Mouse (Mus musculus) ES-CJ7 (cell line): ENCODE measurements around the gene Gm17482.

Source experiments
- DNase-seq: peaks from one replicate; pipeline ENCODE4 v3.0.0; 2011; ENCODE audit warnings: low read depth, low spot score

Gm17482 gene

DNA sequence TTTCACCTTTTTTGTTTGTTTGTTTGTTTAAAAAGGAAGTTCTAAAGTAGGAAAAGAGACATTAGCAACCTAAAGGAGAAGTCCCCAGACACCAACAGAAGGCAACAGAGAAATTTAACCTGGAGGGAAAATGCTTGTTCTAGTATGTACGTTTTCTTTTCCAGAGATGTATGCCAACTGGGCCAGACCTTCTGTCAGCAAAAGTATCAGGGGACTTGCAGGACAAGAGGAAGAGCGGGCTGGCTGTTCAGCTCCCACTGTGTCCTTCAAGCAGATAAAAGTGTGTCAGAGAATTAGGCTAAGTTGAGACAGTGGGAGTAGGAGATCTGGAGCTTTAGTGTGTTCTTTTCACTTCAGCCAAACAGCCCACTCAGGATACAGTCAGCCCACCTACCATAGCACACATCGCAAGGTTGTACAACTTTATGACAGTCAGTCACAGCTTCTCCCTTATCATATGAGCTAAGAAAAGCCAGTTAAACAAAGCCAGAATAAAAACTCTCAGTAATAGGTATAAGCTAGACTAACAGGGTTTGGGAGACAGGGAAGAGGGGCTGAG lies 18.4 kb downstream of the Gm17482 start:
- DNase-seq, result no peak

- DNase-seq, result peak; percentile 15
These were observed 24.4 kb downstream of the Gm17482 start for GRCm38 (mm10) chr6:115251531-115251985.

- DNase-seq, result peak; percentile 95
These were observed 25.1 kb downstream of the Gm17482 start, which contains the start of gene Timp4 for GRCm38 (mm10) chr6:115252099-115252873. Gene Timp4, minus strand, starts transcription at chr6:115252205.

DNA sequence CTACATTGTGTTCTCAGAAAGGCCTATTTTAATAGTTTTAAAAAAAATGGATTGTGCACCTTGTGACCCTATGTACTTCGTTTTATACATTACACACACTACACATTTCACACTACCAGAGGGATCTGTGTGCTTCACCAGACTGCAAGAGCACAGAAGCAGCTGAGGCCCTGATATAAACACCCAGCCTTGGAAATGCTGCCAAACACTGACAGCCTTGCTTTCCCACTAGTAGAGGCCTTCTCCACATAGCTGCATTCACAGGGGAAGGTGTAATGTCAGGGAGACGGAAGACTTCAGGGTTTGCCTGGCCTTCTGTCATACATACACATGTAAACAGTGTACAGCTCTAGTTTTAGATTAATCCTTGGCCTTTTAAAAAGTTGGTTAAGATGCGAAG lies 28.0 kb downstream of the Gm17482 start:
- no peak for DNase-seq

DNA sequence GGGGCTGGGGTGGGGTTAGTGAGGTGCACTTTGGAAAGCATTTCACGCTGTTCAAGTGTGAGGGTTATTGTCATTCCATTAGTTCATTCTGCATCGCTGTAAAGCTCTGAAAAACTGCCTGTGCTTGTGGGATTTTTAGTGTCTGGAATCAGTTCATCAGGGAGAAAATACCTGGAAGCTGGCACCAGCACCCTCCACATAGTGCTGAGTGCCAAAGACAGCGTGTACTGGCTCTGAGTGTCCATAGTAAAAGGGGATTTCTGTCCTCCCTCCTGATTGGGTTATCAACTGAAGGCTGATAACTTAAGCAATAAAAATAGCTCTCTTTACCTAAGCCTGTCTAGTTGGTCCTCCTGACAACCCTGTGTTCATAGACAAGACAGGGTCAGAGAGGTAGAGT lies 33.4 kb downstream of the Gm17482 start:
- no peak for DNase-seq

DNA sequence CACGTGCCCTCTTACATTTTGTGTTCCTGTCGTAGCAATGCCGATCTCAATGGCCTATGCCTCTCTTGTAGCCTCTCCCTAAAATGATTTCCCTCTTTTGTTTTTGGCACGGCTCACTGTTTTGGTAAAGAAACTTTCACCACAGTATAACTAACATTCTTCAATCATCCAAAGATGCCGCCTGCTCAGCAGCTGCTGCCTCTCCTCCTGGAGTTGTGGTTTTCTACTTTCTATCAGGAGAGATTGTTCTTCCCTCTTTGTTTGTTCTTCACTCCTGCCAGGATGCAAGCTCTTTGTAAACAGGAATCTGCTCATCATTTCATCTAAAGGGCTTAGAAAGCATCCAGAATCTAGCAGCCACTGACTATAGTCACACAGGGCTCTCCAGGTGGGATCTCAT lies 39.6 kb downstream of the Gm17482 start:
- DNase-seq, result no peak

DNA sequence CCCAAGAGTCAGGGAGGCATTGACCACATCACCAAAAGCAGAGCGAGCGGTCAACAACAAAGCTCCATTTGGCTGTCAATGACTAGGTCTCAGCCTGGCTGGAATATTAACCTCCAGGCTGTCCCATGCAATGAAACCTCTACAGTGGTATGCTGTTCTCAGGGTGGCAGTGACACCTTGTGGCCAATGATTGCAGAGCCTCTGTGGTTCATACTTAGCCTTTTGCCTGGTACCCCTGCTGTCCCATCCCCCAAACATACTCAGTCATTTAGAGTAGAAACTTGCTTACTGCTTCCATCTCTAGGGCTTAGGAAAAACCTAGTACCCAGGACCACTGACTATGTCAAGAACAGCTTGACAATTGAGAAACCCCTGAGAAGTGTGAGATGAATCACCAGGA lies 40.8 kb downstream of the Gm17482 start:
- peak; percentile 66 for DNase-seq

- DNase-seq, result no peak
These were observed 41.6 kb downstream of the Gm17482 start for GRCm38 (mm10) chr6:115268551-115269385.

DNA sequence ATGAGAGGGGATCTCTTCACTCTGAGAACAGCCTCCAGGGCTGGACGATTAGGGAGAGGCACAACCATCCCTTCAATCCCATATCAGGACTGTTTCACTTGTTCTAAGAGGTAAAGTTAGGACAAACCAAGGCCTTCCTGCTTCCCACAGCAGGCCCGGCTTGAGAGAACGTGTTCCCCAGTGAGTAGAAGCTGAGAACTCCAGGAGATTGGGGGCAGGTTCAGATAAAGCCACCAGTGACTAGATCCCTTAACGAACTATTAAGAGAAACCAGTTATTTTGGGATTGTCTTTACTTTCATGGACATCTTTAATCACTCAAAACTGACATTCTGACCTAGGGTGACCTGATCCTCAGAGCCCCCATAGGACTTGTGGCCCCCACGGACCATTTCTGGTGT lies 42.4 kb downstream of the Gm17482 start:
- DNase-seq, result no peak

DNA sequence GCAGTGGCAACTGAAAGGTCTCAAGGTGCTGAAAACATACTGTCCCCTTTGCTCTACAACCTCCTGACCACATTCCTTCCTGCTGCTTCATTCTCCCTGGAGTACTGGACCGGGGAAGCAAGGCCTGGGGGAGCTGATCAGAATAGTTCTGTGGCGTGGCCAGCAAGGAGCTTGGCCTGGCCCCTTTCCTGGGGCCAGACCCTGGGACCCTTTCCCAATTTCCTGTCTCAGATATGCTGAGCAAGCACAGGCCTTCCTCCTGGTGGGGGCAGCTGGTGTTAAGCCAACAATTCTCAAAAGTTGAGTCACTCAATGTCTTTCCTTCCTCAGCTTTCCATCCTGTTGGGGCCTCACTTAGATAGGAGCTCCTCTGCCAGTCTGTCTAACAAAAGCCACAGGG lies 42.9 kb downstream of the Gm17482 start:
- DNase-seq, result no peak

DNA sequence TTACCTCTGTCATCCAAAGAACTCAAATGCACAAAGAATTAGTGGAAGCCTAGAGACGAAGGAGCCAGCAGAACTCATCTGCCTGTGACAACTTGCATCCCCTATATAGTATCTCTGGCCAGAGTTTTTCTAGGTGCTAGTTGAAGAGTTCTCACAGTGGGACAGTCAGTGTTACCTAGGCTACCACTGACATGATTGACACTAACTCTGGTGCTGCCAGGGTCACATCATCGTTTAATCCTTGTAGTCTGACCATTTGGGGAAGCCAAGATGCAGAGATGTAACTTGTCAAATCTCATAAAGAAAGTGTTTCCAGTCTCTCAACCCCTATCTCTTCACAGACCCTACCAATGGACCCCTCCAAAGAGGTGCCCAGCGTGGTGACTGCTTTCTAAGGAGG lies 44.2 kb downstream of the Gm17482 start:
- no peak for DNase-seq

GRCm38 (mm10) chr6:115271866-115272271 lies 44.7 kb downstream of the Gm17482 start:
- no peak for DNase-seq

- no peak for DNase-seq
These were observed 46.2 kb downstream of the Gm17482 start for GRCm38 (mm10) chr6:115273346-115273745.

- no peak for DNase-seq
These were observed 47.6 kb downstream of the Gm17482 start for GRCm38 (mm10) chr6:115274705-115275104.

DNA sequence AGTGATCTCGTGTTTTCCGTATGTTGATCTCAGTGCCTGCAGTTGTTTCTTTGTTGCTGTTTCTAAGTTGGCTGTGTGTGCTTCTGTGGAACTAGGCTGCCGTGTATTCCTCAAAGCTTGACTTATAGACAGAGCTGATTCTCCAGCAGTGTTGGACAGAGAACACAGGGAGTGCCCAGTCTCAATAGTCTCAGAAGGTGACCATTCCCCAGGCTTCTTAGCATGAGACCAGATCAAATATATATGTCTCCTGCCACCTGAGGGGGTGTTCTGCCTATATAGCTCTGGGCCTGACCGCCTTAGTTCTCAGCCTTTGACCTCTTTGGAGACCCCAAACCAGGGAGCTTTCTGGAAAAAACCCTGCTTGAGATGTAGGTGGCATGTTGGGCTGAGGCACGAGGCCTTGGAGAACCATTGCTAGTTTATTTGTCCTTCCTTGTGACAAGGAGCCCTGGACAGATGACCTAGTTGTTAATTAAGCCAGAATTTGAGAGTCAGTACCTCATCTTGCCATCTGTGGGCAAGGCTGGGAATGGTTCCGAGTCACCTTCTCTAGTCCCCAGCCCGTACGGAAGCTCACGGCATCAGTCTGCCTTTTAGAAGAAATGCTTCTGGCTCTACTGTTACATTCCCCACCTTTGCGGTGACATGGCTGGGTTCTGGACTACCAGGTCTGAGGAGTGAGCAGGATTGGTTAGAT lies 48.1 kb downstream of the Gm17482 start:
- DNase-seq, result no peak

- DNase-seq, result no peak
These were observed 50.9 kb downstream of the Gm17482 start for GRCm38 (mm10) chr6:115278086-115278485.

DNA sequence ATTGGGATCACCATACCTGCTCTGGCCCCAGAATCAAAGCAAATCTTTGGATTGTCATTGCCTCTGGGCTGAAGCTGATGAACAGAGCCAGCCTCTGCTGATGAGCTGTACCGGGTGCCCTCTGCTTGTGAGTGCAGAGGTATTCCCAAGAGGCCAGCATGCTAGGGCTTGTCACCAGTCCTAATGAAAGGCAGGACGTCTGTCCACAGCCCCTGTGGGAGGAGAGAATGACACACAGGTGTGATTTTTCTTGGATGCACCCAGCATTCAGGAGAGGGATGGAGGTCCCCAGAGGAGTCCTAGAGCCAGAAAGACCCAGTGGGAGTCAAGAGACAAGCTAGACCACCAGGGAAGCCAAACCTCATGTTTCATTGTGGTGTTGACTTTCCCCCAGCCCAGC lies 52.5 kb downstream of the Gm17482 start:
- no peak for DNase-seq

- DNase-seq, result no peak
These were observed 57.0 kb downstream of the Gm17482 start for GRCm38 (mm10) chr6:115284153-115284552.

DNA sequence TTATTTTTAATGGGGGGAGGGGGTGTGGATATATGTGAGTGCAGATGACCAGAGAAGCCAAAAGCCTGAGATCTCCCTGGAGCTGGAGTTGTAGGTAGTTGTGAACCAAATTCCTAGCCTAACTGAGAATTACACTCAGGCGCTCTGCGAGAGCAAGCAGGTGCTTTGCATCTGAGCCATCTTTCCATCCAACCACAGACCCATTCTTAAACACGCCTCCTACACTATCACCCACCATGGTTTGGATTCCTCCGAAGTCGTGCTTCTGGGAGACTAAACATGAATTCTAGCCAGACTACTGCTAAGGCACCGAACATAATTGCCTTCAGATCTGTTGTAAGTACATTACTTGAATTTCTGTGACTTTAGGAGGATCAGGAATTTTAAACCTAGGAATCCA lies 59.3 kb downstream of the Gm17482 start:
- DNase-seq, result no peak

DNA sequence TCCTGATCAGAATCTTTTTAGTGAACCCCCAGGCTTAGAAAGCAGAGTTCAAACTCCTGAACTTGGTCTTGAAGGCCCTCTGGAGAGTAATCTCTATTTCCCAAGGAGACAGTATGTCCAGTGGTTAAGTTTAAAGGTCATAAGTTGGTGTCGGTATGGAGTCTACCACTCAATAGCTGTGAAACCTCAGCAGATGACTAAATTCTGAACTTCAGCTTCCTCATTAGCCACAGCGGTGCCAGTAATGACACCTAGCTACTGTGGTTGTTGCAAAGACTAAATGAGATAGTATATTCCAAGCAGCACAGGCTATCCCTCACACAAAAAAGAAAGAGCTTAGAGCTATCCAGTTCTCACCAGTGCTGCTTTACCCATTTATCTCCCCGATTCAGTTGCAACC lies 61.1 kb downstream of the Gm17482 start:
- no peak for DNase-seq

DNA sequence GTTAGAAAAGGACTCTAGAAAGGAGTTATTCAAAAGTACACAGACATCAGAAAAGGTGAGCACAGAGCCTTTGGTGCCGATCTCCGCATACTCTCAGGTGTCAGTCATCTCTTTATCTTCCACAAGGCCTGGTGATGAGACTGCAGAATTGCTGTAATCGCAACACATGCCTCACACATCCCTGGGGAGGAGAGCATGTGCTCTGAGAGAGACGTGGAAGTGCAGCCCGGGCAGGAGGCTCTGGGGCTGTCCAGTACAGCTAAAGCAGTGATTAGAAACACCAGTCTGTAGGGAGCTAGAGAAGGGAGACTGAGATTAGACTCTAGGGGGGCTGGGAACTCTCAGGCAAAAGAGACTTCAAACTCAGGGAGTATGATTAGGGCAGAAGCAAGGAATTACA lies 63.4 kb downstream of the Gm17482 start:
- DNase-seq, result no peak

DNA sequence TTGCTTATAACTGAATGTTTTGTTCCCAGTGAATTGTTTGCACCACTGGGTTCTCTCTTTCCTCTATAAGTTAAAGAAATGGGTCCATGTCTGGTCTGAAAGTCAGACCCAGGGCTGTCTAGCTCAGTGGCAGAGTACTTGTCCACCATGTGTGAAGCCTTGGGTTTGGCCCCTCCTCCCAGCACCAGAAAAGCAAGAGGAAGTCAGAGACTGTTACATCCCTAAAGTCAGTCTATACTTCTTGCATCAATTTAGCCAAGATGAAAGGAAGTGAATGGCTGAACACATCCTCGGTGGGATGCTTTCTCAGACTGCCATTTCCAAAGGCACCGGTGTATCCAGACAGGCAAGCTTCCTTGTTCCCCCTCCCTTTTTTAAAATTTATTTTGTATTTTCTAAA lies 63.9 kb downstream of the Gm17482 start:
- no peak for DNase-seq
